Mouse (Mus musculus): ENCODE data around the gene A630095N17Rik.
"Not testable (repeated sequence)": the region's sequence is repeated elsewhere in the genome, so short reads cannot be mapped to it uniquely, and the experiment has no call there.

The A630095N17Rik gene

GRCm38 (mm10) chr1:75243411-75243810, 11.5 kb upstream of the A630095N17Rik start:
- no peak for DNase-seq (ENCODE audit: low read depth)

GRCm38 (mm10) chr1:75239591-75239990, 7.7 kb upstream of the A630095N17Rik start:
- no peak for DNase-seq (ENCODE audit: low read depth)

DNA sequence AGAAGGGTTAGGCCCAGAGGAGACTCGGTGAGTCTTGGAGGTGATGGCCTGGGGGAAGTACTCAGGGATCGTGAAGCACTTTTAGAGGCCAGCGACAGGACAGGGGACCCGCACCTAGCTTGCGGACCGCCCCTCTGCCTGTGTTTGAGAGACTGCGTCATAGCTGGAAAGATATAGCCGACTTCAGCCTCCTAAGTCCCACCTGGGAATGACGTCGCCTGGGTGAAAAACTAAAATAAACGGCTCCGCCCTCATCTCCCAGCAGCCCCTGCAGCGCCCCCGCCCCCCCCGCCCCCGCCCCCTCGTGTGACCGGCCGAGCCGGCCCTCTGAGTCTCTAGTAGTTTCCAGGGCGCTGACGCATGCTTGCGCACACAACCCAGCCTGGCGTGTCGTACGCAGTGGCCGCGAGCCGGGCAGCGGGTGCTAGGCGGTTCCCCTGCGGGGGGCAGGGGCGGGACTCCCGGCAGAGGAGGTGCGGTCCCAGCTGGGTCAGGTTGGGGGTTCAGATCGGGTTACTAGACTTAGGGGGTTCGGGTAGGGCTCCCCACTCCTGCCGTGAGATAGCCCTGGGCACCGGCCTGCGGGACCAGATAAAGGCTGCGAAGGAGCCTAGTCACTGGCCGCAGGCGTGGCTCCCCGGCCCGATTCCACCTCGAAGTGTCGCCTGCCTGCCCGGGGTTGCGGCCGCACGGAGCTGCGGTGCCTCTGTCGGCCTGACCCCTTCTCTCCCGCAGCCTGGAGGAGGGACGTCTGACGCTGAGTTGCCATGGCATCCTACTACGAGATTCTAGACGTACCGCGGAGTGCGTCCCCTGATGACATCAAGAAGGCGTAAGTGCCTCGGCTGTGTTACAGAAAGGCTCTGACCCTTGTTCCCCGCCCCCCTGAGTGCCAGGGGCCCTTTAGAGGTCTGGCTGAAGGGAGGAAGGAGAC, 4.5 kb upstream of the A630095N17Rik start, which contains the start of gene Dnajb2:
Dnajb2 (plus strand) TSS at position 290 of the 934 bp plus-strand sequence.
- peak; percentile 94 for DNase-seq (ENCODE audit: low read depth)

GRCm38 (mm10) chr1:75234606-75235005, 2.7 kb upstream of the A630095N17Rik start:
- peak; percentile 43 for DNase-seq (ENCODE audit: low read depth)

GRCm38 (mm10) chr1:75232489-75232888, 587 bp upstream of the A630095N17Rik start:
- not testable (repeated sequence) for DNase-seq (ENCODE audit: low read depth)

- DNase-seq (ENCODE audit: low read depth), result no peak
These were observed 678 bp downstream of the A630095N17Rik start for GRCm38 (mm10) chr1:75231224-75231623.

- DNase-seq (ENCODE audit: low read depth), result peak; percentile 52
These were observed 1.4 kb downstream of the A630095N17Rik start for GRCm38 (mm10) chr1:75230335-75230994.

DNA sequence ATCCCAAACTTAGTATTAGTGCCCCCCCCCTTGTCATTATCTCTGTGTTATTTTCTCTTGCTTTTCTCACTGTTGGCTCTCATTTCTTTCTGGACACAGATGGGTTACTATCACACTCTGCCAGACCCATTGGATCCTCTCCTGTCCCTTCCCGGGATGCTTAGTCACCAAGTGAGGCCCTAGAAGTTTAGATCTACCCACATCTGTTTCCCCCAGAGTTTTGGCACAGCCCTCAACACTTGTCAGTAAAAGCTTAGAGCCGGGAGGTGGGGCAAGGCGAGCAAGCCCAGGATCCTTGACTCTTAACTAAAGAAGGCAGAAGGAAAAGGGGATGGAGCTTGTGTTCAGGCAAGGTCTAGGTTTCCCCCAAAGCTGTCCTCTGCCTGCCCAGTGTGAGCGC, 2.7 kb downstream of the A630095N17Rik start:
- peak; percentile 83 for DNase-seq (ENCODE audit: low read depth)

- DNase-seq (ENCODE audit: low read depth), result no peak
These were observed 4.2 kb downstream of the A630095N17Rik start for GRCm38 (mm10) chr1:75227653-75228052.

- no peak for DNase-seq (ENCODE audit: low read depth)
These were observed 5.8 kb downstream of the A630095N17Rik start for GRCm38 (mm10) chr1:75226138-75226537.

DNA sequence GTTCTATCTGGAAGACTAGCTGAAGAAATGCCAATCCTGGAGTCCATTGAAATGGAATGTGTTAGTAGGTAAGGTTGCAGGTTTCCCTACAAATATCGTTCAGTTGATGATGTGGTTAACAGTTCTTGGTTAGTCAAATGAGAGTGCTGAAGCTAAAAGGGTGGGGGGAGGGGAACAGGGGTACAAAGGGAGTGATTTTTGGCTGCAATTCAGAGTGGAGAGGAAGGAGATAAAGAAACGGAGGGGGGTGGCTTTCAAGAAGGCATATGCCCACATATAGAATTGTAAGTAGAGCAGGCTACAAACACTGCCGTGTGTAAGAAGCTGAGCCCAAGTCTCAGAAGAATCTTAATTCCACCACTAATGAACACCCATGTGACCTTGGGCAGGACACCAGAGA, 6.4 kb downstream of the A630095N17Rik start:
- no peak for DNase-seq (ENCODE audit: low read depth)

GRCm38 (mm10) chr1:75223532-75223931, 8.4 kb downstream of the A630095N17Rik start:
- no peak for DNase-seq (ENCODE audit: low read depth)

- DNase-seq (ENCODE audit: low read depth), result no peak
These were observed 9.0 kb downstream of the A630095N17Rik start for GRCm38 (mm10) chr1:75222926-75223325.

DNA sequence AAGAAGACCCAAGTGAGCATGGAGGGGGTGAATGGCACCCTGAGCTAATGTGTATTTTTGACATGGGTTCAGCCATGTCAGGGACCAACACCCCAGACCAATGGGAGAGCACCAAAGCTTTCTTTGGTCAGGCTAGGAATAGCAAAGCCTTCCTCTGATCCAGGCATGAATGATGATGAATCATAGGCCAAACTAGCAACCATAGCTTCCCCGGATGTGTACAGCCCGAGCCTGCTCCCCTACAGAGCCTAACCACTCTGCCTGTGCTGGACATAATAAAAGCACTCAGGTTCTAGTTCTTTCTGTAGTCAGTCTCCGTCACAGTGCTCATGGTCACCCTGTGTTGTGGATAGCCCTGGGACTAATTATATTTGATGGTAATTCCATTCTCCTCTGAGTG, 10.4 kb downstream of the A630095N17Rik start:
- DNase-seq (ENCODE audit: low read depth), result peak; percentile 60

DNA sequence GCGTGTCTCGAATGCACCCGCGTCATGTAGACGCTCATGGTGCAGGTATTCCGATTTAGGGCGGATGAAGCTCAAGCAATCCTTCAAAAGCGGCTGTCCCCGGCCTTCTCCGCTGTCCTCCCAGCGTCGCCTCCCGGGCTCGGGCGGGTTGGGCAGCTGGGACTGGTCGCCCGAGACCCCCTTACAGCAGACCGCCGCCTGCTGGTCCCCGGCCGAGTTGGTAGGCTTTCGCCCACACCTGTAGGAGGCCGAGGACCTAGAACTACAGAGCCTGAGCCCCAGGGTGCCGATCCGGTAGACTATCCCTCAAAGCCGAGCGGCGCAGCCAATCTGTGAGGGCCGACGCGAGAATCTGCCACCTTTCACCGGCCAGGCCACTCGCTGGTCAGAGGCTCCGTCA, 12.4 kb downstream of the A630095N17Rik start, which contains the start of gene Tuba4a:
Tuba4a (minus strand) TSS at position 335 of the 400 bp plus-strand sequence.
- no peak for DNase-seq (ENCODE audit: low read depth)

DNA sequence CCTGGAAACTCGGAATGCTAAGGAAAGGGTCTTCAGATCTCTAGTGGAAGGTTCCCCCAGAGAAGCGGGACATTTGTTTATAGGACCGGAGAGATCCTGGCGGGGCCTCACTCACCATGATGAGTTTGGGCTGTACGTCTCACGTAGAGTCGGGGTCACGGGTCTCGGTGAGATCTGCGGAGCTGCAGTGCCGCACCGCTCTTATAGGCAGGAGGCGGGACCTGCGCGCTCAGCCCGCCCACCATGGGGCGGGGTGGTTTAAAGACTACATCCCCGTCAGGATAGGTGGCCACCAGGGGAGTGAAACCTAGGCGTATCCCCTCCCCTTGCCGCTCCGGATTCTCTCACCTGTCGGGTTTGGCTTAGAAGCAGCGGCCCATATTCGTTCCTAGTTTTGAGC, 12.8 kb downstream of the A630095N17Rik start:
- peak; percentile 84 for DNase-seq (ENCODE audit: low read depth)

DNA sequence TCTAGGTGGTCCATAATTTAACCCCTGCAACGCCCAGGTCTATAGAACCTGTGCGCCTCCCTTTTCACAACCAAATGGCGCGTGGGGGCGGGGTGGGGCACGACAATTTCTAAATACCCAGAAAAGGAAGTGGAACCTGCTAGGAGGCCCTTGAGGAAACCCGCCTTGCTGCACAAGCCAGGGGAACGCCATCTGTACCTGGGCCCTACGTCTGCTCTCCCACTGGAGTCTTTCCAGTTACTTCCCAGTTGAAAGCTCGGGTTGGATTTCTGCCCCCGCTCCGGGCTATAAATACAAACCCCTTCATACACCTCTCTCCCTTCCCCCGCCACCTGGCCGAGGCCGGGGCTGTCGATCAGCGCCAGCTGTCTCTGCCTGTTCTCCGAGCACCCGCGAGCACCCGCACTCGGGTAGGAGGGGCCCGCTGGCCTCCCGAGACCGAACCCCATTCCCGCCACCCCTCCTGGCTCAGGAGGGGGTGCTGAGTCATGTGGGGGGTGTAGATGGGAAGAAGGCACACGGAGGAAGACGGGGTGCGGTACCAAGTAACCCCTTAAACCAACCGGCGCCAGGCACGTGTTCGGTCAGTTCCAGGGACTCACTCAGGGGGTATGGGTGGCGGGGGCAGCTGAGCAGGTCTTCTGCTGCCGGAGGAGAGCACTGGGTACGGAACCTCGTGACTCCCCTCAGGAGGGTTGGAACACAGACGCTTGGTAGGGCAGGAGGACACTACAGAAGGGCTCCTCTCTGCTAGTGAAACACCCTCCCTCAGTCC, 13.5 kb downstream of the A630095N17Rik start:
- peak; percentile 55 for DNase-seq (ENCODE audit: low read depth)

- DNase-seq (ENCODE audit: low read depth), result no peak
These were observed 14.0 kb downstream of the A630095N17Rik start for GRCm38 (mm10) chr1:75217893-75218226.

DNA sequence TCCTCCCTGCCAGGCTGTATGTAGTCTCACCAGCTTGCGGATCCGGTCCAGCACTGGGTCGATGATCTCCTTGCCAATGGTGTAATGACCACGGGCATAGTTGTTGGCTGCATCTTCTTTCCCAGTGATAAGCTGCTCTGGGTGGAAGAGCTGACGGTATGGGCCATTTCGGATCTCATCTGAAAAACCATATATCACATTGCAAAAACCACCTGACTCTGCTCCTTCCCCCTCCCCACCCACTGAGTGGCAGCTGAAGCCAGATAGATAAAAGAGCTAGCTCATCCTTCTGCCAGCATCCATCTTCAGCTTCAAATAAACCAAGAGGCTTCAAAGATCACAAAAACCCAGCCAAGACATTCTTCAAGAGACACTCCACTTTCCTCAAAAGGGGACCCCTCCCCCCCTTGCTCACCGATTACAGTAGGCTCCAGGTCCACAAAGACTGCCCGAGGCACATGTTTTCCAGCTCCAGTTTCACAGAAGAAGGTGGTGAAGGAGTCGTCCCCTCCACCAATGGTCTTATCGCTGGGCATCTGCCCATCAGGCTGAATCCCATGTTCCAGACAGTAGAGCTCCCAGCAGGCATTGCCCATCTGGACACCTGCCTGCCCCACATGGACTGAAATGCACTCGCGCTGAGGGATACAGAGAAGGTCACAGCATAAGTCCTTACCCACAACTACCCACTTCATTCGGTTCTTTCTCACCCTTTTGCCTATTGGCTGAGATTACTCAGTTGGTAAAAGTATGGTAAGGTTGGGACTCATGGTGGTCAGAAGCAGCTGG, 14.9 kb downstream of the A630095N17Rik start:
- DNase-seq (ENCODE audit: low read depth), result no peak

DNA sequence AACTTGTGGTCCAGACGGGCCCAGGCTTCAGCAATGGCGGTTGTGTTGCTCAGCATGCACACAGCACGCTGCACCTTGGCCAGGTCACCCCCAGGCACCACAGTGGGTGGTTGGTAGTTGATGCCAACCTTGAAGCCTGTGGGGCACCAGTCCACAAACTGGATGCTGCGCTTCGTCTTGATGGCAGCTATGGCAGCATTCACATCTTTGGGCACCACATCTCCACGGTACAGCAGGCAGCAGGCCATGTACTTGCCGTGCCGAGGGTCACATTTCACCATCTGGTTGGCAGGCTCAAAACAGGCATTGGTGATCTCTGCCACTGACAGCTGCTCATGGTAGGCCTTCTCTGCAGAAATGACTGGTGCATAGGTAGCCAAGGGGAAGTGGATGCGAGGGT, 16.1 kb downstream of the A630095N17Rik start:
- no peak for DNase-seq (ENCODE audit: low read depth)

DNA sequence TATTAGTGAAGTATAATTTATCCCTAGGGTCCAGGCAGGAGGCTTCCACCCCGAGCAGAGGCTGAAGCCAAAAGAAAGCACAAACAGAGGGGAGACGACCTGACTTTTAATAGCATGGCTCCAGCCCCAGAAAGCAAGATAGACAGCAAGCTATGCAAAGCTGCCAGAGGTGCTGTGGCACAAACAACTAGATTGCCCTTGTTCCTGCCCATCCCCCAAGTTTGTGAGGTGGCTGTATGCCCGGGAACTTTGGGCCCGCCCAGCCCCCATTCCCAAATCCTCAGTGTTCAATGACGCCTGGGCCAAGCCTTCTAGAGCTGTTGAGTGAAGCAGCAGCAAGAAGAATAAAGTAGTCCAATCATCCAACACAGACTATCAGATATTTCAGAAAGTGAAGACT, 17.0 kb downstream of the A630095N17Rik start:
- no peak for DNase-seq (ENCODE audit: low read depth)
